Mouse (Mus musculus): ENCODE measurements around the gene Hnf4a.
"Not testable (repeated sequence)": the region's sequence is repeated elsewhere in the genome, so short reads cannot be mapped to it uniquely, and the experiment has no call there.

Hnf4a gene

DNA sequence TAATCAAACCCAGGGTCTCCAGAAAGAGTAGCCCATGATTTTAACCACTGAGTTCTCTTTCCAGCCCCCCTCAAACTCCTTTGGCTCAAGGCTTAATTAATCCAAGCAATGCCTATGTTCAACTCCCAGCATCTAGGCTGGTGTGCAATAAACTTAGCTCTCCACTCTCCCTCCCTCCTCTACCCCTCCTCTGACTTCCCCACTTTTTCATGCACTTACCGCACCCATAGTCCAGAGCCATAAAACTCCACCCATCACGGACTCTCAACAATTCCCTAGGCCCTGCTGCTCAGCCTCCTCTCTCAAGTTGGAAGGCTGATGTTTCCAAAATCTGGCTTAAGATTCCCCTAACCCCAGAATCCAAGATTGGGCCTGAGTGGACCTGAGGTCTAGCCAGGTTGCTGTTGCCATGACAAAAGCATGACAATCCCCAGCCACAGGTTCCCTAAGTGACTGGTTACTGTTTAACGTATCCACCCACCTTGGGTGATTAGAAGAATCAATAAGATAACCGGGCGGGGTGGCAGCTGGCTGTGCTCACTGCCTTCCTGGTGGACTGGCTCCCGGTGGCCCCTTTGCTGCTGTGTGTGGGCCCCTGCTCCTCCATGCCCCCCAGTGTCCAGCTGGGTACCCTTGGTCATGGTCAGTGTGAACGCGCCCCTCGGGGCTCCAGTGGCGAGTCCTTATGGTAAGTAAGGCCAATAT lies at the start of gene Hnf4a:
TSS of gene Hnf4a (plus strand) at position 509 of the 705 bp plus-strand sequence.
- DNase-seq = no peak

DNA sequence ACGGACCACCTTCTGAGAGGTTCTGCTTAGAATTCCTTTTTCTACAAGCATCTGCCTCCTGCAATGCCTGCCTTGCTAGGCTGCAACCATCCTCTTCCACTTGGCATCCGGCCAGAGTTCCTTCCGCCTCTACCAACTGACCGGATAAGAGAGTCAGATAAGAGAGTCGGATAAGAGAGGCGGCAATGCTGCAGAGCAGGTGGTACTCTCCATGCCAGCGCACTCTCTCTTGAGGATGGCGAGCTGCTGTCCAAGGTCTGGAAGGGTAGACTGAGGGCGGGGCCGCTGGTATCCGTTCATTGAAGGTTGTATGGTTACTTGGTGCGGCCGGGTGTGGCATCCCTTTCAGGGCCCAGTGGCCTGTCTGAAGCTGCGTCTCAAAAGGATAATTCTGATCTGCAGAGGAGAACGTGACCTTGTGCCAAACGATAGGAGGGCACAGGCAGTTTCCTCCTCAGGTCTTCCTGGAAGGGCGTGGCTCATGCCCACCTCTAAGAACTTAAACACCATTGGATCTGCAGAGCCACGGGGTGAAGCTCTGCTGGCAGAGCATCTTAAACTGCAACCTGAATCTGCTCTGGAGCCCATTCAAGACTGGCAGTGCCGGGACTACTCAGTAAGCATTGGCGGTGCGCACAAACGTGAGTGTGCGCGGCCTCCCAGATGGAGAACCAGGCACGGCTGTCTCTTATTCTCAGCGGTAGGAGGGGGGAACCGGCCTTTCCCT lies 47.9 kb upstream of the Hnf4a start:
- no peak for DNase-seq

DNA sequence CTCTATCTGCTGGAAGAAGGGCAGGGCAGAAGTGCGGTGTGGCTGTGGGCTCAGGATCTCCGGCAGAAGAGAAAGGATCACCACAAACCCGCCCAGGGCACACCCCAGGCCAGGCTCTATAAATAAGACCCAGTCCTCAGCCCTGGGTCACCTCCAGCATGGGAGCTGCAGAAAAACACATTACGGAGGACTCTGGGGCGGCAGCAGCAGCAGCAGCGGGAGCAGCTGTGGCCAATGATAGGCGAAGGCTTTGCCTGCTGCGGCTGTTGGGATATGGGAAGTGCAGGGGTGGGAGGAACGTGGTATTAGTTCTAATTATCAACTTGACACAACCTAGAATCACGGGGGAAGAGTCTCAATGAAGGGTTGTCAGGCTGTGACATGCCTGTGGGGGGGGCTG lies 47.2 kb upstream of the Hnf4a start:
- no peak for DNase-seq

DNA sequence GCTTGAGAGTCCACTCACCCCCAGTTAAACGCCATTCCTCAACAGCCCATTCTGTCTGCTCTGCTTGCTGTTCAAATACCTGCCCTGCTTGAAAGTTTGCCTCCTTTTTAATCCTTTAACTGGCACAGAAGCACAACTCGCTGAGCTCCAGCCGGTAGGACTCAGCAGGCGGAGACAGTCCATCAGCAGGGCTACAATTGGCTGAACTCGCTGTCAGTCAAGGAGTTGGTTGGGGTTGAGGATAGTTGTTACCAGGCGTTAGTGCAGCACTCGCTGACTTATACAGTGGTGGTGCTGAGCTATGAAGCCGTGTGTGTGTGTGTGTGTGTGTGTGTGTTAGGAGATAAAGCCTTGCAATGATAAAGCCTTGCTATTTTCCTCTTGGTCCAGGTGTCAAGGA lies 46.0 kb upstream of the Hnf4a start:
- DNase-seq = no peak

DNA sequence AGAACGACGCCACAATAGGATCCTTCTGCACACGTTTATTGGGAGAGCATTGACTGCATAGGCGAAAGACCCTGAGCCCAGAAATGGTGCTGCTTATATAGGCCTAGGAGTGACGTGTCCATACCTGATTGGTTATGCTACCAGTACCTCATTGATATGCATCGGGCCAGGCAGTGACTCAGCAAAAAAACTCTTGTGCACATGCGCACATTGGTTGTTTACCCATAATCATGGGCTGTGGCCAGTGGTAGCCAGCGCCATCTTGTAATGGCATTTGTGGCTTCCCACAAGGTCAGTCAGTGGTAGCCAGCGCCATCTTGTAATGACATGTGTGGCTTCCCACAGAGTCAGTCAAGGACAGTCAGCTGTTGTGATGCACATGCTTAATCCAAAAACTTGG lies 45.3 kb upstream of the Hnf4a start:
- DNase-seq = not testable (repeated sequence)

DNA sequence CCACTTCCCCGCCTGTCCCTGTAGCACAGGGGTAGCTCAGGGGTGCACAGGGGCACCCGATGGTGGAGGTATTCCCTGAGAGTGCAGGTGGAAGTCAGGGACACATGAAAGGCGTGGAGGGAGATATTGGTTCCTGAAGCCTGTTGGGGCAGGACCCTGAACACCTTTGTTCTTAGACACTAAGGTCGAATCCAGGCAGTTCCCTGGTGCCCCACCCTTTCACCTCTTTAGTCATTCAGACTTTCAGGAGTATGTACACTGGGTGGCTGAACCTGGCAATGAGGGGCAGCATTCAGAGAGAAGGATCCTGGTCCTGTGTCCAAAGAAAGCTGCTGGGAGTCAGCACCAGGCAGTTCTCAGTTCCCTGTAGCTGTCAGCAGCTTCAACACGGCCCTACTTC lies 44.2 kb upstream of the Hnf4a start:
- no peak for DNase-seq

DNA sequence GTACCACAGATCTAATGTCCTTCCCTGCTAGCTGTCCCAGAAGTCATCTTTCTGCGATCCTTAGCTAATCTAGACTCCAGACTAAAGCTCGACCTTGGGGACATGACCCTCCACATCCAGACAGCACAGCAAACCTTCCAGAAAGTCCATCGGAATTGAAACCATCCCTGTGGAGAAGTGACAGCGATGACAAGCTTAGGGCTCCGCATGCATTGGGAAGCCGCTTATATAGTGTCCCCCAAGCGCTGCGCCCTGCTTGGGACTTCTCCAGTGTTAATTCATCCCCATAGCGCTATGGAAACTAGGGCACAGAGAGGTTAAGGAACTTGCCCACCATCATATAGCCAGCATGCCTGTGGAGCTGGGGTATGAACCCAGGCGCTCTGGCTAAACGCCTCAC lies 43.8 kb upstream of the Hnf4a start:
- no peak for DNase-seq

DNA sequence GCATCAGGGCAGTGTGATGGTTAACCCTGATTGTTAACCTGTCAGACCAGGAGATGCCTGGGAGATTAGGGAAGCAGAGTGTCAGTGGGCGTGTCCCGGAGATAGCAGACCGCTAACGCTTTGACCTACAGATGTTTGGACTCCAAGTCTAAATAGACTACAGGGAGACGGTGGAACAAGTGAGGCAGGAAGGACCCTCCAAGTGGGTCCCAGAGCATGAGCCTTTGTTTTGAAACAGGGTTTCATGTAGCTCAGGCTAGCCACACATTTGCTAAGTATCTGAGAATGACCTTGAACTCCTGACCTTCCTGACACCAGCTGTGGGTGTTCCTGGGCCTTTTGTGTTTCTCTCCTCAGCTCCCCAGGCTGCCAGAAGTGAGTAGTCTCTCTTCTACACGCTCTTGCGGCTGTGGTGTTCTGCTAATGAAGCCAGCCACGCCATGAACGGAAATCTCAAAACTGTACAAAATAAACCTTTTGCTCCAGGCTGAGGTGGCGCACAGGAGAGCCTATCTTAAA lies 43.3 kb upstream of the Hnf4a start:
- DNase-seq = no peak

DNA sequence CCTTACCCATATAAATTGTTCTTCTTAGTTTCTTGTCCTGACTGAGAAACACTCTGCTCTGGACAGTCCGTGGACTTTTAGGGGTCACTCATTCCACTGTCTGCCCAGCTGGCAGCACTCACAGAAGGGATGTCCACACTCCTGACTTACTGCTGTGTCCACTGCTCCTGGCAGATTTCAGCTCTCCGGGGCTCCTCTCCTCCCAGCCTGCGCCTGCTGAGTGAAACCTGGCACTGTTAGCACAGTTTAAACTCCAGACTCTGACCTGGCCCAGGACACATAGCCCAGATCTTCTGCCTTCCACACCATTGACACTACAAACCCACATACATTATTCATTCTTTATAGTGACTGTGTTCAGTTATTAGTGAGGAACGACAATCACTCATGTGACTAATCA lies 42.6 kb upstream of the Hnf4a start:
- no peak for DNase-seq

DNA sequence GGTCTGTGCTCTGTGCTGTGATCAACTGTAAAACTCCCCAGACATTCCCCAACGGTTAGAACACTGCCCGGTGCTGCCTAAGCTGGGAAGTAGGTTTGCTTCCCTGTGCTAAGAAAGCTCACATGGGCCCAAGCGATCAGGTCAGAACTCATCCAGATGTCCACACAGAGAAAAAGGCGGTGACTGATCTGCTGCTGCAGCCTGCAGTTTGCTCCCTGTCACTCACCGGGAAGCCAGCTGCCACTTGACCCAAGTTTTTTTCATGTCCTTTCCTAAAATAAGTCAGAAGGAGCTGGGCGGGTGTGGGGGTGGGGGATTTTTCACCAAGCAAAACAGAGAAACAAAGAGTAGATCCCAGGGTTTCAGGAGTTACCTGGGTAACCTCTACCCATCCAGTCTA lies 42.0 kb upstream of the Hnf4a start:
- DNase-seq = no peak

DNA sequence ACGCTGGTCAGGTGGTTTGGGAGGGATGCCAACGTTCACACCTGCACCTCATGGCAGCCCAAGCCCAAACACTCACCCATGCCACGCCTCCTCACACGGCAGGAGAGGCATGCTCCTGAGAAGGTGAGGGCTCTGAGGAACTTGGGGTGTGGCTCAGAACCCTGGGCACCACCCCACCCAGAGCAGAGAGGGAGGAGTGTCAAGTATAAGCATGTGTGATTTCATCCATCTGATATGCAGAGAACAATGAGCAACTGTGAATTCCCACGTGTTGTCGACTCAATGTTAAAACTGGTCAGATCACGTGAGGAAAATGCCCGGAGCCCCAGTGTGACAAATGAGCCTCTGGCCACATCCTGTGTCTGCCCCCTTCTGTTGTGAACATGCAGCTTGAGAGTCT lies 39.8 kb upstream of the Hnf4a start:
- DNase-seq = no peak

DNA sequence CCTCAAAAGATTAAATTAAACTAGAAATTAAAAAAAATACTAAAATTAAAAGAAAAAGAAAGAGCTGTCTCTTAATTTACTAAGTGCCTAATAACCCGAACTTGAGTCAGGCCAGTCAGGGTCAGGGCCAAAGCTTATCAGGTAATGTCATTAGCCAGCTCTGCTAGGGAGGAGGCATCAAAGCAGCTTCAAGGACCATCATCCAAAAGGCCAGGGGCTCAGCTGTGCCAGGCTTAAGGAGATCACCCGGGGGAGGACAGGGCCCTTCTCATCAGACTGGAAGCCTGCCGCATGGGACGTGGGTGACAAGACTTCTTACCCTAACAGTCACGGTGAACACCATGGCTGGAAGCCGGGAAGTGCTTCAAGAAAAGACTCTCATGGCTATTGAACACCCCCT lies 39.0 kb upstream of the Hnf4a start:
- DNase-seq = no peak

DNA sequence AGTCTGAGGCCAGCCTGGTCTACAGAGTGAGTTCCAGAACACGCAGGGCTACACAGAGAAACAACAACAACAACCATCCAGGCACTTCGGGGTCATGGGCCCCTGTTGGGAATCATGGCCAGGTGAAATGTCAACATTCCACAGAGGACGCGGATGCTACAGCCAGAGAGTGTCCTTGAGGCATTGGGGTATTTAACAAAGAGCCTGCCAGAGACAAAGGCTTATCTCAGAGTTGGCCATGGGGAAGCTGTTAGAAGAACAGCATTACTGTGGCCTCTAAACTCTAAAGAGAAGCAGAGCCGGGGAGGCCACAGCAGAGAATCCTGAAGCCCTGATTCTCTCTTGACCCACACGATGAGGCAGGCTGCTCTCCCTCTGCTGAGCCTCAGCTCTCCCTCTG lies 37.7 kb upstream of the Hnf4a start:
- DNase-seq = no peak

DNA sequence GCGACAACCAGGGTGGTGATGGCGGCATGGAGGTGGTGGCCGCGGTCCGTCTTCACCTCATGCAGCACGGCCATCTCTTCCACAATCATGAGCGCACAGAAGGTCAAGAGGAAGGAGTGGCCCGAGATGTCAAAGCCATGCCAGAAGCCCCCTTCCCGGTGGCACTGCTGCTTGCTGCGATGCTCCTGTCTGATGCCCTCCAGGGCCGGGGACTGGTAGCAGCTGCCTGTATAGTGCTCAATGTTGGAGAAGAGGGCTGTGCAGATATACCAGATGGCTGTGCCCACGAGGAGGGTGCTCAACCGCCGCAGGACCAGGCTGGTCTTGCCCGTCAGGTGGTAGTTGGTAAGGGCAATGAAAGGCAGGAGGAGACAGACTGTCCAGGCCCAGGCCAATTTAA lies 36.9 kb upstream of the Hnf4a start:
- no peak for DNase-seq

DNA sequence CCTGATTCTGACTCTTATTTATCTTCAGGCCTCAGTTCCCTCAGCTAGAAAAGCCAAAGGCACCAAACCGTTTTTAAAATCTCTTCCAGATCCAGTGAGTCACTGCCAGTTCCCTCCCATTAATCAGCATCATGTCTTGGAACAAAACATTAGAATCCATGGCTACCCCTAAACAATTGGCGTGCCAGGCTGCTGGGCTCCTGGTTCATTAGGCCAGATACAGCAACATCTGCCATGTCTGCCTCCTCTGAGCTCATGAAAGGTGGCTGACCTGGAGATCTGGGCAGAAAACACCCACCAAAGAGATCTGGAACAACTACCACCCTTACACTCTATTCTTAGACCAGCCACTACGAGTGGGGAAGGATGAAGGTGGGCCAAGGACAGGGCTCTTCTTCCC lies 35.5 kb upstream of the Hnf4a start:
- DNase-seq = no peak

DNA sequence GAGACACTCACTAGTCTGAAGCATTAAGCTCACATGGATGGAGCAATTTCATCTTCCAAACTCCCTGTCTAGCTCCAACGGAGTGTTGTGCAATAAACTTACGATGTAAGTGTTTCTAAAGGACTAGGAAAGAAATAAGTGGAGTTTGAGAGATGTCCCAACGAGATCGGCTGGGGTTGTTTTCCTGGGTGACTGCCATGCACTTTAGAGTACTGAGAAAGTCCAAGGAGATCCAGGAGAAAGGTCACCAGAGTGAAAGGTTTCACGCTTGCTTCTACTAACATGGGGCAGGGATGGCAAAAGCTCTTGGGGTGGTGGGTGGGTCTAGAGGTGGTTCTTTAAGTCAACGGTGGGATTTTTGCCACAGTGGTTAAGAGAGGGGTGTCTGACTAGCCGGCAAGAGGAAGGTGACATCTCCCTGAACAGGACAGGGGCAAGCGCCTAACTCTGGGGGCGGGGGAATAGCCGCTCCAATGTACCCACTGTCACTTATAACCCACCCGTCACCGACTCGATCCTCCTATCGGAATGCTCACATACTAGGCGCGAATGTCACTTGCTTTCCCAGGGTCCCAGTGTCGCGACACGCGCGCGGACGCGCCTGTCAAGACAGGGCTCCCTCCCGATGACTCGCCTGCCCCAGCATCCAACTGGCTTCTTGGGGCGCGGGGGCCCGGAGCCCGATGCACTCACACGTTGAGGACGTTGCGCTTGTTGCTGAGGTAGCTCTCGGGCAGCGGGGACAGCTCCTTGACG lies 34.7 kb upstream of the Hnf4a start:
- no peak for DNase-seq

DNA sequence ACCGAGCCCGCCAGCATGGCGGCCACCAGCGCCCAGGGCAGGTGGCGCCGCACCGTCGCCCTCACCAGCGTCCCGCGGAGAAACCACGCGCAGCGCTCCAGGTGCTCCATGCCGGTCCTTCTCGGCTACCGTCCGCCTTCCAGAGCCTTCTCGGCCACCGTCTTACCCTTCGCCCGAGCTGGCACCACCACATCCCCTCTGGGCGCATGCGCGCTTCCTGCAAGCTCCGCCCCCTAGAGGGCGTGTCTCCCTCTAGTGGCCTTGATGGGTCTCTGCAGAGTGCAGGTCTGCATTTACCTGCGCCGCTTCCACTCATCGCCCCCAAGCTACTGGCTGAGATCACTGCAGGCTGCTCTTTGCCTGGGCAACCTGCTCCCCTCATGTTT lies 34.1 kb upstream of the Hnf4a start, which contains the start of gene Fitm2:
TSS of gene Fitm2 (minus strand) at position 164 of the 386 bp plus-strand sequence.
- DNase-seq = peak; percentile 93

DNA sequence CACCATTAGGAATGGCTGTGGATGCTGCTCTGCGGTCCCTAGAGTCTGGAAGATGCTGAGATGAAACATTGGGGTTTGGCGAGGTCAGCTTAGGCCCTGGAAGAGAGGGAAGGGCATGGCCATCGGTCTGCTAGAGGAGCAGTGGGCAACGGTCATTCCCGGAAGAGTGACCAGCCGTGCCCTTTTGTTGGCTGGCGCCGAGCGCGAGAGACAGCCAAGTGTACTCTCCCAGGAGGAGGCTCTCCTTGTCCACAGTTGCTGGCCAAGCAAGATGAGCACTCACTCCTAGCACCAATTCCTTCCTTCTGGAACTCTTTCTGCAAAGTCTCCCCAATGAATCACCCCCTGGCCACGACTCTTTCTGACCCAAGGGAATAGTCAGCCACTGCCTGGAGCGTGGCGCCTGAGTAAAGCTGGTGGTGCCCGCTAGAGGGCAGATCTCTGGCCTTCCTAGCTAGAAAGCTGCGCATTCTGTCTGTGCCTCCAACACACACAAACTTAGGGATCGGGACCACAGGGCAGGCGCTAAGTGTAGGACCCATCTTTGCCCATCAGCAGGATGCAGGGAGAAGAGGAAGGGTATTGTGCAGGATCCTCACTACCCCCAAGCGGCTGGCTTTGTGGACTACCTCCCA lies 26.3 kb upstream of the Hnf4a start:
- no peak for DNase-seq

DNA sequence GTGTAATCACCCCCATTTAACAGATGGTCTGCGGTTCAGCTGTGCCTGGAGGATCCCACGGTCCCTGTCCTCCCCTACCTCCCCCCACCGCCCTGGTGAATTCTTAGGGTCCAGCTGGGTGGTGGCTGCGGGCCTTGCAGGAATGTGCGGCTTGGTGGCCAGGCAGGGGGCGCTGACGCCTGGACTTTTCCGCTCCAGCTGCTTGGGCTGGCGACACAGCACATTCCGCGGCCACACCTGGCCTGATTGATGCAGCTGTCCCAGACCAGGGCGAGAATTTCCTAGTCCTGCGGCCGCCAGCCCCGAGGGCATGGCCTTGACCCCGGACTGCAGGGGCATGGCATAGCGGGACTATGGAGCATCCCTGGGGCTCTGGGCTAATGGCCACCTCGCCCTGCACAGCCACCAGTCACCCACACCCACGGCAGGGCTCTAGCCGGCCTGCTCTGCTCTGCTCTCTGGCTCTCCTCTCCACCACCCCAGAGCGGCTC lies 25.0 kb upstream of the Hnf4a start:
- no peak for DNase-seq

DNA sequence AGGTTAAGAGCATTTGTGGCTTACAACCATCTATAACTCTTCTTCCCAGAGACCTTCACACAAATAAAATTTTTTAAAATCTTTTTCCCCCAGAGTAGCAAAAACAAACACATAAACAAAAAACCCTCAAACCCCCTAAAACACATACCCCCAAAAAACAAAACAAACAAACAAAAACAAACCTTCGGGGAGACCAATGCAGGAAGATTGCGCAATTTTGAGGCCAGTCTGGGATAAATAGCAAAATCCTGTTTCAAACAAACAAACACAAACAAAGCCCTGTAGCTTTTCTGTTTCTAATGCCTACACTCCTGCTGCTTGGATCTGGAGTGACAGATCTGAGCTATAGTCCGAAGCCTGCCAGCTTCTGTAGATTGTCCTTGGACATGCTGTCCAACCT lies 19.2 kb upstream of the Hnf4a start:
- DNase-seq = no peak

DNA sequence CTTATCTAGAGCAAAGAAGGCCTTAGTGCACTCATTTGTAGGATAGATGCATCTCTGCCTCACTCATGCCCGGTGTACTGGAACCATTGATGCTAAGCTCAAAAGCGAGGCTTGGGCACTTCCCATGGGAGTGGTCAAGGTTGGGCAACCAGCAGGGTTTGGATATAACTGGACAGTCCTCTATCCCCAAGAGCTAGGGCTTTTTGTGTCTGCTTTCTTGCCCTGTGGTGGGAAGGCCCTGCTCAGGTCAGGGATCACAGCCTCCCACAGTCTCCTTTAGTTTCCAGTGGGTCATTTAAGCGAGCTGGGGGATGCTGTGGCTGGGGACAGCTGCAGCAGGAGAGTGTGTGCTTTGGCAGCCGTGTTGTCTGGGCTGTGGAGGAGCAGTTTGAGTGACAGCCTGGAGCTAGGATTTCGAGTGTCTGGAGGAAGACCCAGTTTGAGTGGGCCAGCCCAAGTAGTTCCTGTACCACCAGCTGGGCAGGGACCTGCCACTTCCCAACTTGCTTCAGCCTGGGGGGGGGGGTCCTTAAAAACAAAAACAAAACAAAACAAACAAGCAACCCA lies 16.8 kb upstream of the Hnf4a start:
- no peak for DNase-seq

DNA sequence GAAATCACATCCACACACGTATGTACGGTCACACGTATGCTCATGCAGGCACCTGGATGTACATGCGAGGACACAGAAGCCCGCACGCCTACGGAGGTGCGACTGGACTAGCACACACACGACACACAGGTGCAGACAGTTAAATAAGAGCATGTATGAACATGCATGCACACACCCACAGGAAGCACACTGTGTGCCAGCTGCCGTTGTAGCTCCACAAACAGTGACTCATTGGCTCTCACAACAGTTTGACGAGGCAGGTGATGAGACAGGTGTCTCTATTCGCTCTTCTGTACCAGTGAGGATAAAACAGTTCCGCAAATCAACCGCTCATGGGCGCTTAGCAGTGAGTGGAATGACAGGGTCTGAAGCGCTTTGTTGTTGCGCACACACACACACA lies 16.0 kb upstream of the Hnf4a start:
- DNase-seq = no peak

DNA sequence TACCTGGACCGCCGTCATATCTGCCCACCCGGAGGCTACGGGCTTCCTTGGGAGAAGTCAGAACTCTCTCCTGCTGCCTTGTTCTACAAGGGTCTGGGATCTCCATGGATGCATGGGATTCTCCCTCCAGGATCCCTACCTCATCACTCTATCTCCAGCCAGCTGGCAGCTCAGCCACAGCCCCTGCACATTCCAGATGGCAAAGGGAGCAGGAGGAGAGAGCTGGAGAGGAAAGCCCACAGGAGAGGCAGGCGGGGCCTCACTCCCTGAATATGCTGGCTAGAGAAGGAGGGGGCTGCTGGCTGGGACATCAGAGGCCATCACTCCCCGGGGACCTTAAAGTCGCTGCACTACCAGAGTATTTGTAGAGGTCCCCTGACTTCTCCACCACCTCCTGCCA lies 15.3 kb upstream of the Hnf4a start:
- no peak for DNase-seq

All from layer of hippocampus, adult 9-11 months (tissue).